Mouse (Mus musculus) forebrain, embryonic 12.5 days (tissue): ENCODE measurements at regions not wholly inside any gene's neighbourhood (a gene's known extent, or its start where the extent isn't known, plus 50 kb on each side); places are given as distances from the start of the nearest gene placed in this dataset.

ENCODE experiments used
- ATAC-seq: fragments of 200-750 bp; cut with Nextera tagmentation; 2 replicates; pipeline ENCODE4 v1.8.0; 2017; ENCODE audit warnings: moderate TSS enrichment; ENCODE audit not compliant: low FRiP score
- H3K27ac ChIP-seq: fragments of 300-500 bp; sonication (generic); 2 replicates; pipeline ENCODE4 v1.5.1; 2016; ENCODE audit warnings: mild to moderate bottlenecking
- H3K27me3 ChIP-seq: fragments of 300-500 bp; sonication (generic); 2 replicates; pipeline ENCODE4 v1.6.1; 2016; ENCODE audit warnings: mild to moderate bottlenecking
- H3K36me3 ChIP-seq: fragments of 300-500 bp; sonication (generic); replicated peaks from 2 replicates; pipeline ENCODE4 v1.6.1; 2016; ENCODE audit warnings: mild to moderate bottlenecking
- H3K4me1 ChIP-seq: fragments of 300-500 bp; sonication (generic); 2 replicates; pipeline ENCODE4 v1.6.1; 2016
- H3K4me2 ChIP-seq: fragments of 300-500 bp; sonication (generic); 2 replicates; pipeline ENCODE4 v1.6.1; 2016; ENCODE audit warnings: mild to moderate bottlenecking, moderate library complexity
- H3K4me3 ChIP-seq: fragments of 300-500 bp; sonication (generic); replicated peaks from 2 replicates; pipeline ENCODE4 v1.5.1; 2016; ENCODE audit warnings: mild to moderate bottlenecking
- H3K9ac ChIP-seq: fragments of 300-500 bp; sonication (generic); 2 replicates; pipeline ENCODE4 v1.6.1; 2016; ENCODE audit warnings: mild to moderate bottlenecking
- H3K9me3 ChIP-seq: fragments of 300-500 bp; sonication (generic); 2 replicates; pipeline ENCODE4 v1.6.1; 2016
- WGBS: fragments of 180-500 bp; shearing (Covaris S2); methylation state at CpG from one replicate; pipeline ENCODE4 v1.1.7; 2016; 5-methylcytosine and 5-hydroxymethylcytosine counted together

GRCm38 (mm10) chr10:83906751-83907150 lies 184.1 kb downstream of the 1500009L16Rik start:
- no peak overlapping the region for H3K4me3 ChIP-seq
- no peak overlapping the region for H3K4me2 ChIP-seq
- no peaks in the 10 kb centered on the region for H3K27me3 ChIP-seq
- WGBS = 39% methylated on average over 8 of the region's 8 CpGs
- H3K4me1 ChIP-seq = 0 out of 2 replicates have a peak, but pooled peaks cover 4% of the 10 kb centered on the region
- H3K9me3 ChIP-seq = no peaks in the 10 kb centered on the region
- H3K36me3 ChIP-seq = no peaks in the 10 kb centered on the region
- H3K27ac ChIP-seq = no peak overlapping the region
- H3K9ac ChIP-seq = no peak overlapping the region
- no peak; the same call in 1 of the 2 replicates for ATAC-seq

- WGBS = 91% methylated on average over 10 of the region's 10 CpGs
- H3K27me3 ChIP-seq = no peaks in the 10 kb centered on the region
- no peak overlapping the region for H3K9ac ChIP-seq
- no peak overlapping the region for H3K27ac ChIP-seq
- no peak overlapping the region for H3K4me3 ChIP-seq
- peaks cover 19% of the 10 kb centered on the region for H3K4me1 ChIP-seq
- ATAC-seq = no peak
- no peaks in the 10 kb centered on the region for H3K36me3 ChIP-seq
- no peak overlapping the region for H3K4me2 ChIP-seq
- no peaks in the 10 kb centered on the region for H3K9me3 ChIP-seq
Measured at GRCm38 (mm10) chr10:83910649-83911370, 188.1 kb downstream of the 1500009L16Rik start.

GRCm38 (mm10) chr10:83914401-83915132 lies 191.9 kb downstream of the 1500009L16Rik start:
- WGBS = 36% methylated on average over 12 of the region's 12 CpGs
- Histone ChIP-seq H3K4me3 (no peak overlapping the region), H3K4me2 (no peak overlapping the region), H3K27me3 (no peaks in the 10 kb centered on the region), H3K9me3 (peaks cover under 1% of the 10 kb centered on the region; the same call in 1 of the 2 replicates), H3K9ac (no peak overlapping the region; the same call in 1 of the 2 replicates), H3K36me3 (no peaks in the 10 kb centered on the region), H3K27ac (peak overlapping the region; percentile 46; the same call in 1 of the 2 replicates), H3K4me1 (peaks cover 18% of the 10 kb centered on the region)
- ATAC-seq = peak; percentile 55; the same call in 1 of the 2 replicates

- Histone ChIP-seq H3K4me1 (peaks cover 18% of the 10 kb centered on the region), H3K36me3 (no peaks in the 10 kb centered on the region), H3K27ac (peak overlapping the region; percentile 46; the same call in 1 of the 2 replicates), H3K9ac (no peak overlapping the region; the same call in 1 of the 2 replicates), H3K27me3 (no peaks in the 10 kb centered on the region), H3K4me2 (no peak overlapping the region; the same call in 1 of the 2 replicates), H3K4me3 (no peak overlapping the region), H3K9me3 (peaks cover 4% of the 10 kb centered on the region; the same call in 1 of the 2 replicates)
- no peak for ATAC-seq
- WGBS = 30% methylated on average over 9 of the region's 9 CpGs
Measured at GRCm38 (mm10) chr10:83915133-83915730, 192.6 kb downstream of the 1500009L16Rik start.

- no peak for ATAC-seq
Measured at GRCm38 (mm10) chr10:83926990-83927389, 204.3 kb downstream of the 1500009L16Rik start.

GRCm38 (mm10) chr10:83927554-83927953 lies 204.9 kb downstream of the 1500009L16Rik start:
- no peaks in the 10 kb centered on the region for H3K36me3 ChIP-seq
- no peaks in the 10 kb centered on the region for H3K9me3 ChIP-seq
- H3K4me1 ChIP-seq = no peaks in the 10 kb centered on the region
- H3K27ac ChIP-seq = no peak overlapping the region
- no peak for ATAC-seq
- 81% methylated on average over 2 of the region's 2 CpGs for WGBS
- H3K27me3 ChIP-seq = no peaks in the 10 kb centered on the region
- H3K4me3 ChIP-seq = no peak overlapping the region
- no peak overlapping the region for H3K9ac ChIP-seq
- no peak overlapping the region for H3K4me2 ChIP-seq

More at GRCm38 (mm10) chr10:83926990-83927389, 204.3 kb downstream of the 1500009L16Rik start:
- no peaks in the 10 kb centered on the region for H3K9me3 ChIP-seq
- H3K4me1 ChIP-seq = no peaks in the 10 kb centered on the region
- 75% methylated on average over 4 of the region's 4 CpGs for WGBS
- no peak overlapping the region for H3K27ac ChIP-seq
- H3K36me3 ChIP-seq = no peaks in the 10 kb centered on the region
- no peak overlapping the region for H3K9ac ChIP-seq
- no peak overlapping the region for H3K4me3 ChIP-seq
- no peak overlapping the region for H3K4me2 ChIP-seq
- no peaks in the 10 kb centered on the region for H3K27me3 ChIP-seq

- H3K27ac ChIP-seq = no peak overlapping the region
Measured at GRCm38 (mm10) chr10:83931758-83932157, 209.1 kb downstream of the 1500009L16Rik start.

GRCm38 (mm10) chr10:83933201-83933600 lies 210.5 kb downstream of the 1500009L16Rik start:
- no peak overlapping the region for H3K27ac ChIP-seq
- no peak overlapping the region for H3K4me2 ChIP-seq
- 82% methylated on average over 7 of the region's 7 CpGs for WGBS
- H3K4me3 ChIP-seq = no peak overlapping the region
- H3K27me3 ChIP-seq = no peaks in the 10 kb centered on the region
- H3K4me1 ChIP-seq = no peaks in the 10 kb centered on the region
- no peak for ATAC-seq
- no peak overlapping the region for H3K9ac ChIP-seq
- H3K9me3 ChIP-seq = no peaks in the 10 kb centered on the region
- H3K36me3 ChIP-seq = no peaks in the 10 kb centered on the region

More at GRCm38 (mm10) chr10:83931758-83932157, 209.1 kb downstream of the 1500009L16Rik start:
- no peak for ATAC-seq
- Histone ChIP-seq H3K4me2 (no peak overlapping the region), H3K27me3 (no peaks in the 10 kb centered on the region), H3K9me3 (no peaks in the 10 kb centered on the region), H3K36me3 (no peaks in the 10 kb centered on the region), H3K4me1 (no peaks in the 10 kb centered on the region), H3K9ac (no peak overlapping the region), H3K4me3 (no peak overlapping the region)
- WGBS = 93% methylated on average over 3 of the region's 3 CpGs

- H3K36me3 ChIP-seq = no peaks in the 10 kb centered on the region
- H3K9me3 ChIP-seq = no peaks in the 10 kb centered on the region
- no peaks in the 10 kb centered on the region for H3K27me3 ChIP-seq
- no peak for ATAC-seq
- H3K9ac ChIP-seq = no peak overlapping the region
- H3K4me1 ChIP-seq = no peaks in the 10 kb centered on the region
- no peak overlapping the region for H3K4me3 ChIP-seq
- 65% methylated on average over 3 of the region's 3 CpGs for WGBS
- H3K27ac ChIP-seq = no peak overlapping the region
- H3K4me2 ChIP-seq = no peak overlapping the region
Measured at GRCm38 (mm10) chr10:83934498-83934897, 211.8 kb downstream of the 1500009L16Rik start.

- H3K36me3 ChIP-seq = no peaks in the 10 kb centered on the region
- H3K4me3 ChIP-seq = no peak overlapping the region
- no peaks in the 10 kb centered on the region for H3K27me3 ChIP-seq
- no peaks in the 10 kb centered on the region for H3K4me1 ChIP-seq
- no peaks in the 10 kb centered on the region for H3K9me3 ChIP-seq
- H3K4me2 ChIP-seq = no peak overlapping the region
- no peak for ATAC-seq
- WGBS = 74% methylated on average over 9 of the region's 9 CpGs
- H3K9ac ChIP-seq = no peak overlapping the region
- no peak overlapping the region for H3K27ac ChIP-seq
Measured at GRCm38 (mm10) chr10:83937168-83937567, 214.5 kb downstream of the 1500009L16Rik start.

GRCm38 (mm10) chr10:83942101-83942500 lies 219.4 kb downstream of the 1500009L16Rik start:
- Histone ChIP-seq H3K36me3 (no peaks in the 10 kb centered on the region), H3K9me3 (no peaks in the 10 kb centered on the region), H3K4me1 (no peaks in the 10 kb centered on the region), H3K4me2 (no peak overlapping the region), H3K27me3 (no peaks in the 10 kb centered on the region), H3K27ac (no peak overlapping the region), H3K4me3 (no peak overlapping the region), H3K9ac (no peak overlapping the region)
- ATAC-seq = no peak
- 90% methylated on average over 3 of the region's 3 CpGs for WGBS

- no peak overlapping the region for H3K4me2 ChIP-seq
- no peak overlapping the region for H3K9ac ChIP-seq
- H3K27ac ChIP-seq = no peak overlapping the region
- WGBS = 86% methylated on average over 1 of the region's 1 CpGs
- ATAC-seq = no peak
- no peaks in the 10 kb centered on the region for H3K27me3 ChIP-seq
- no peak overlapping the region for H3K4me3 ChIP-seq
- no peaks in the 10 kb centered on the region for H3K36me3 ChIP-seq
- no peaks in the 10 kb centered on the region for H3K9me3 ChIP-seq
- no peaks in the 10 kb centered on the region for H3K4me1 ChIP-seq
Measured at GRCm38 (mm10) chr10:83944158-83944557, 221.5 kb downstream of the 1500009L16Rik start.
